Mouse (Mus musculus): ENCODE measurements around the gene Zcchc14. TPM values are rescaled to one million over a fixed set of nuclear protein-coding genes. Genes with fewer than 3 reads are reported as not detected.
A peak's percentile ranks its signal among the peaks of the same experiment; 100 is the strongest.
"Not testable (repeated sequence)": the region's sequence is repeated elsewhere in the genome, so short reads cannot be mapped to it uniquely, and the experiment has no call there.

The Zcchc14 gene
- polyA plus RNA-seq, 1 experiment, result 0.19 TPM

DNA sequence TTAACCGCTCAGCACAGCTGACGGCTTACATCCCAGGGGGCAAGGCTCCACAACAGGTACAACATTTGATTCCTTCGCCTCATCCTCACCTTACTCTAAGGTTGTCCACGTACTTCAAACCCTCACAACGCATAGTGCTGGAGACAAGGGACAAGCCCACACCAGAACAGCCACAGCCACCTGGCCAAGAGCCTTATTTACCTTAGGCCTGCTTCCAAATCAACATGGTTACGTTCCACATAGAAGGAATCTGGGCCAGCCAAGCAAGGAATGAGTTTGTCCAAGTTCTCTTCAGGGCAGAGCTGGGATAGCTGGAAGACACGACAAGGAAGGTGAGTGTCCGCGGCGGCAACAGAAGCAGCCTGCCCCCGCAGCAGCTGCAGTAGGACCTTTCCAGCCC is 42.8 kb downstream of the Zcchc14 start:
- Histone ChIP-seq H3K36me3 (replicated peaks; ENCODE audit: low read length) (no peaks in the 10 kb centered on the region), H3K27me3 (replicated peaks) (peaks cover 71% of the 10 kb centered on the region), H3K9me3 (no peaks in the 10 kb centered on the region), H3K4me3 (replicated peaks) (no peak overlapping the region), H3K4me1 (peaks cover 11% of the 10 kb centered on the region; the same call in 1 of the 2 replicates)
- TF ChIP-seq GATA1 (IDR thresholded peaks at IDR 0.05; ENCODE audit: borderline replicate concordance, low read length) (no peak), FLI1 (IDR thresholded peaks at IDR 0.05; ENCODE audit: low read length) (no peak)

DNA sequence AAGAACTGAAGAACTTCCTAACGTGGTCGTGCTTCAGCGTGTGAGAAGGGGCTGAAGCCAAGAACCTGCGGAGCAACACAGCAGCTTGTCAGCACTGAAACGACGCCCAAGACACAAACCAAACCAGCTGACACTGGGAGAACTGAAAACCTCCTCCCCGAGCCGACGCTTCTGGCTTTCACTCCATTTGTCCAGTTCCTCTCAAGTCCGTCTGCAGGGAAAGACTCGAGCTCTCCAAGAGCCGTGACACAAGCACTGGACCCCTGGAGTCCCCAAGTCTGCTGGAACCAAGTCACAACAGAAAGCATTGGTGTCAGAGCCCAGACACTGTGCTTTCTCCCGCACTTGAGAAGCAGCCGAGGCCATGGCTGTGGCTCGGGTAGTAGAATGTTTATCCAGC is 43.5 kb downstream of the Zcchc14 start:
- no peak for TF ChIP-seq FLI1 (IDR thresholded peaks at IDR 0.05; ENCODE audit: low read length)
- no peak for TF ChIP-seq GATA1 (IDR thresholded peaks at IDR 0.05; ENCODE audit: borderline replicate concordance, low read length)
- Histone ChIP-seq H3K27me3 (replicated peaks) (peaks cover 75% of the 10 kb centered on the region), H3K9me3 (no peaks in the 10 kb centered on the region), H3K36me3 (replicated peaks; ENCODE audit: low read length) (no peaks in the 10 kb centered on the region), H3K4me3 (replicated peaks) (no peak overlapping the region), H3K4me1 (peaks cover 11% of the 10 kb centered on the region; the same call in 1 of the 2 replicates)

DNA sequence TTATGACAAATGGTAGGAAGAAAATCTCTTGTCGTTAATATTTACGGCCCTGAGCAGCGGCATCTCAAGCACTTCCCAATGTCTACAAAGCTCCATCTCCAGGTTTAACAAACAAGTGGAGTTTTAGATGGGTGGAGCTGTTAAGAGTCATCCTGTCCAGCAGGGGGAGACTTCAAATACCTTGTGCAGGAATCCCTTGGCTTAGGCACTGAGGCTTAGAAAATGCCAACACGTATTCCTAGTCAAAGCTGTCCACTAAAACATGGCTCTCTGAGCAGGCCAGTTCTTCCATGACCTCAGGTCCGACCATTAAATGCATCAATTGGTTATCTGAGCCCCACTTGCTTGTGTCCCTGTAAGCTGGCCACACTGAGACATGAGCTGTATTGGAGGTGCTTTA is 45.0 kb downstream of the Zcchc14 start:
- TF ChIP-seq FLI1 (IDR thresholded peaks at IDR 0.05; ENCODE audit: low read length) (no peak), GATA1 (IDR thresholded peaks at IDR 0.05; ENCODE audit: borderline replicate concordance, low read length) (no peak)
- H3K36me3 ChIP-seq (replicated peaks; ENCODE audit: low read length), result no peaks in the 10 kb centered on the region
- peaks cover 5% of the 10 kb centered on the region for H3K4me1 ChIP-seq
- H3K9me3 ChIP-seq, result no peaks in the 10 kb centered on the region
- no peak overlapping the region for H3K4me3 ChIP-seq (replicated peaks)
- peaks cover 66% of the 10 kb centered on the region for H3K27me3 ChIP-seq (replicated peaks)

DNA sequence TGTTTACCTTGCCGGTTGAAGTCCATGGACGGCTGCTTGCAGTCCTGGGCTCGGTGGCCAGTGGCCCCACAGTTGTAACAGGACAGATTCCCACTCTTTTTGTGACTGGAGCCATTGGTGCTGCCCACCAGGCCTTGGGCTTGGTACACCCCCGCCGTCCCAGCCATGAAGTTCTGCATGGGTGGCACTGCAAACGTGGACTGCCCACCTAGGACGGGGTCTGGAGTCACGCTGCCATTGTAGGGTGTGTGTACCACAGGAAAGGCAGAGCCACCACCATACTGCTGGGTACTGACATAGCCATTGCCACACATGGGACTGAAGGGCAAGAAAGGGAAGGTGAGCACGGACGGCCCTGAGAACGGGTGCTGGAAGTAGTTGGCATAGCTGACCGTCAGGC is 48.9 kb downstream of the Zcchc14 start:
- Histone ChIP-seq H3K4me1 (peaks cover 19% of the 10 kb centered on the region), H3K27me3 (replicated peaks) (peaks cover 37% of the 10 kb centered on the region), H3K4me3 (replicated peaks) (peak overlapping the region; percentile 46), H3K9me3 (no peaks in the 10 kb centered on the region), H3K36me3 (replicated peaks; ENCODE audit: low read length) (peaks cover 13% of the 10 kb centered on the region)
- no peak for TF ChIP-seq GATA1 (IDR thresholded peaks at IDR 0.05; ENCODE audit: borderline replicate concordance, low read length)
- TF ChIP-seq FLI1 (IDR thresholded peaks at IDR 0.05; ENCODE audit: low read length), result no peak

DNA sequence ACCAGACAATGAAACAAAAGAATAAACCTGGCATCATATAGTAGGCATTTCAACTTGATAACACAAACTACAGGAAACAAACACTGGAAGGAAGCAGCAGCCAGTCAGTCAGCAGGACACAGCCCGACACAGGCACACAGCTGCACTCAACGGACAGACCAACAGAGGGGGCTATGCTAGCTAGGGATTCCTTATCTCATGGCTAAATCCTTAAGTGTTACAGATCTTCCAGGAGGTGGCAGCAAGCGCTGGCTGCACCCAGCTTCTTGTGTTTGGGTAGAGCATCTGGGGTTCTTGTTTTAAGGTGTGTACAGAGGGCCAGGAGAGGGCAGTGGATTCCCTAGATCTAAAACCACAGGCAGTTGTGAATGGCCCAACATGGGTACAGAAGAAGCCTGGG is 49.8 kb downstream of the Zcchc14 start:
- H3K27me3 ChIP-seq (replicated peaks), result peaks cover 30% of the 10 kb centered on the region
- peaks cover 19% of the 10 kb centered on the region for H3K36me3 ChIP-seq (replicated peaks; ENCODE audit: low read length)
- no peaks in the 10 kb centered on the region for H3K9me3 ChIP-seq
- no peak overlapping the region for H3K4me3 ChIP-seq (replicated peaks)
- peaks cover 19% of the 10 kb centered on the region for H3K4me1 ChIP-seq
- TF ChIP-seq GATA1 (IDR thresholded peaks at IDR 0.05; ENCODE audit: borderline replicate concordance, low read length), result no peak
- no peak for TF ChIP-seq FLI1 (IDR thresholded peaks at IDR 0.05; ENCODE audit: low read length)

DNA sequence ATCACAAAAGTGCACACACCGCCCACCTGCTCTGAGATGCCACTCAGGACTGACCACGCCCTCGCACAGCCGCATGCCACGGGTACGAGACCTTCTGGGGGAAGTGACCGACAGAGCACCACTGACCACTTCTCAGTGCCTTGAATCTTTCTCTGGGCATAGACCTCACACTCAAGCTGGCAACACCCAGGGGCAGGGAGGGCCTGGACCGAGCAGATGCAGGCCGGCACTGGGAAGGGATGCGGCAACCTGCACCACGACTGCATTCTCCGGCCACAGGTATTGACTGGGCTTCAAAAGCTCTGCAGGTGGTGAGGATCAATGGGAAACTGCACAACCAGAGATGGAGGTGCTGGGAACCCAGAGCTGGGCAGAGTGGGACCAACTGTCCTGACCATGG is 50.3 kb downstream of the Zcchc14 start:
- TF ChIP-seq FLI1 (IDR thresholded peaks at IDR 0.05; ENCODE audit: low read length) (no peak), GATA1 (IDR thresholded peaks at IDR 0.05; ENCODE audit: borderline replicate concordance, low read length) (no peak)
- H3K4me1 ChIP-seq, result peaks cover 19% of the 10 kb centered on the region
- H3K36me3 ChIP-seq (replicated peaks; ENCODE audit: low read length), result peaks cover 24% of the 10 kb centered on the region
- no peaks in the 10 kb centered on the region for H3K9me3 ChIP-seq
- H3K4me3 ChIP-seq (replicated peaks), result no peak overlapping the region
- peaks cover 27% of the 10 kb centered on the region for H3K27me3 ChIP-seq (replicated peaks)

DNA sequence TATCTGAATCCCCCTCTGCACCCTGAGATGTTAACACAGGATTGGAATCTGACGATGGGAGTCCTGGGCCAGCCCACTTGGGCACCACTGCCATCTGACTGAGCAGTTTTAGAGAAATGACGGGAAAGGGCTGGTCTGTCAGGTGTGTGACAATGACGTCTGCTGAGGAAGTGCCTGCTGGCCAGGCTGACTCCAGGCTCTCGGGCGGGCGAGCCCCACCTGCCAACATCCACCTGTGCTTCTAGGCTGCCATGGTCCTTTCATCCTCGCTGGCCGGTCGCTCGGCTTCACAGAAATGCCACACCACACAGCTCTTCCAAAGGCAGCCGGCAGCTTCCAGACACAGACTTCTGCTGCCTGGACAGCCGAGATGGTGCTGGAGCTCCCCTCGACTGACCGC is 52.9 kb downstream of the Zcchc14 start:
- H3K4me1 ChIP-seq, result peaks cover 16% of the 10 kb centered on the region
- H3K4me3 ChIP-seq (replicated peaks), result no peak overlapping the region
- no peaks in the 10 kb centered on the region for H3K9me3 ChIP-seq
- H3K27me3 ChIP-seq (replicated peaks), result peaks cover 17% of the 10 kb centered on the region
- TF ChIP-seq FLI1 (IDR thresholded peaks at IDR 0.05; ENCODE audit: low read length), result no peak
- TF ChIP-seq GATA1 (IDR thresholded peaks at IDR 0.05; ENCODE audit: borderline replicate concordance, low read length), result no peak
- peaks cover 46% of the 10 kb centered on the region for H3K36me3 ChIP-seq (replicated peaks; ENCODE audit: low read length)

DNA sequence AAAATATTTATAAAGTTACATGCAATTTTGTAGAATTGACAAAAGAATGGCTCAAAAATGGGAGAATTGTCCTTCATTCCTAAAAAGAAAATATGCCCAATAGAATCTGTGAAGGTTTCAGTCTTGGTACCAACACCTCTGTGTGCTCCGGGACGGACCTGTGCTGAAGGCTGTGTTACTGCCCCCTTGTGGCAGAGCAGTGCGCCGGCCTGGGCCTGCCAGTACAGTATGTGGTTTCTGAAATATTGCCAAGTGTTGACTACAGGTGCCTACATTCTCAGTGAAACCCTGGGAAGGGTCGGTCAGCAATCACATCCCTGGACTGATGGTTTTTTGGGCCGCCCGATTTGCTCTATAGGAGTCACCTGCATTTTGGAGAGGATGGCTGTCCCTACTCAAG is 53.8 kb downstream of the Zcchc14 start:
- TF ChIP-seq GATA1 (IDR thresholded peaks at IDR 0.05; ENCODE audit: borderline replicate concordance, low read length), result no peak
- TF ChIP-seq FLI1 (IDR thresholded peaks at IDR 0.05; ENCODE audit: low read length), result no peak
- Histone ChIP-seq H3K4me1 (peaks cover 24% of the 10 kb centered on the region), H3K4me3 (replicated peaks) (no peak overlapping the region), H3K9me3 (no peaks in the 10 kb centered on the region), H3K36me3 (replicated peaks; ENCODE audit: low read length) (peaks cover 55% of the 10 kb centered on the region), H3K27me3 (replicated peaks) (peaks cover 8% of the 10 kb centered on the region)

DNA sequence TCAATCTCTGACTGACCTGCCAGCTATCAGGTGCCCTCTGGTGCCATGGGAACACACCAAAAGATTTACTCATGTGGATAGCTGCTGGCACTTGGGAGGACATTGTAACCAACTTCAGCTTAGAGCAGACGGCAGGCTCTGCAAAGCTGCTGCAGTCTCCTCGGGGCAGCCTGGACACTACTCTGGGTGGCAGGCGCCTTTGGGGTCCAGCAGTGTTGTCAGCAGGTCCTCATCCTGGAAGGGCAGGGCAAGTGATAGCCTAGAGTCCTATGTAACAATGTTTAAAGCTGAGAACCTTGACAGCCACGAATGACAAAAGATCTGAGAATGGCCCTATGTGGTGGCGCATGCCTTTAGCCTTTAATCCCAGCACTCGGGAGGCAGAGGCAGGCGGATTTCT is 54.5 kb downstream of the Zcchc14 start:
- peaks cover 31% of the 10 kb centered on the region for H3K4me1 ChIP-seq
- peaks cover 62% of the 10 kb centered on the region for H3K36me3 ChIP-seq (replicated peaks; ENCODE audit: low read length)
- no peaks in the 10 kb centered on the region for H3K9me3 ChIP-seq
- TF ChIP-seq GATA1 (IDR thresholded peaks at IDR 0.05; ENCODE audit: borderline replicate concordance, low read length) (no peak), FLI1 (IDR thresholded peaks at IDR 0.05; ENCODE audit: low read length) (no peak)
- H3K4me3 ChIP-seq (replicated peaks), result no peak overlapping the region
- H3K27me3 ChIP-seq (replicated peaks), result peaks cover 6% of the 10 kb centered on the region

DNA sequence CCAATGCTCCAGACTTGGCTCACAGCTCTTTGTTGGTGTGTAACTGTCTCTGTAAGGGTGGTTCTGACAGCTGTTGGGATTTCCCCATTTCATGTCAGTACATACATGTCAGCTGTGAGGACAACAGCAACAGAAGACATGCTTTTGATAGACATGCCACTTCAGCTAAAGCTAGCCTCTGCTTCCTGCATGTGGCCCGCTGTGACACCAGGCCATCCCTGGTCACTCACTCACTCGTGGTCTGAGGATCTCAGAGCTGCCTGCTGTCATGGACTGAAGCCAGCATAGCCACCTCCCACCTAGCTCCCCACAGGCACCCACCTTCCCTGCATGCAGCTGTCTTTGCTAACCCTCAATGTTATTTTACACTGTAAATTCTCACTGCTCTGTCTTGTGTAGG is 55.2 kb downstream of the Zcchc14 start:
- not testable (repeated sequence) for H3K4me3 ChIP-seq (replicated peaks); H3K27me3 ChIP-seq (replicated peaks); H3K9me3 ChIP-seq
- H3K4me1 ChIP-seq, result peaks cover 33% of the 10 kb centered on the region
- H3K36me3 ChIP-seq (replicated peaks; ENCODE audit: low read length), result peaks cover 69% of the 10 kb centered on the region

DNA sequence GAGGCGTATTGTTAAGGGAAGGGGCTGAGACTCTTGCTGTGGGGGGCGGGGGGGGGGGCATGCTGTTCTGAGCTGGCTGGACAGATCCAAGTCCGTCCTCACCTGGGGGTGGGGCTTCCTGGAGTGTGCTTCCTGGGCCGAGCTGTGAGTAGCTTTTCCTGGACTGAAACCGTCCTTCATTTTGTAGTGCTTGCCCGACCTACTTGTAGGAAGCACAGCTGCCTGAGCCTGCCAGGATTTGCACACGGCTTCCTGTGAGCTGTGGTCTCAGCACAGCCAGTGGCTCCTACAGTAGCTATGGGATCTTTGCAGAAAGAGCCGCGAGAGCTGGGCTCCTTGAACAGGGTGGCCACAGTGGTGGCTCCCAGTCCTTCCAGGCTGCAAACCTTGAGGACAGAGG is 58.7 kb downstream of the Zcchc14 start:
- no peak for TF ChIP-seq GATA1 (IDR thresholded peaks at IDR 0.05; ENCODE audit: borderline replicate concordance, low read length)
- no peak for TF ChIP-seq FLI1 (IDR thresholded peaks at IDR 0.05; ENCODE audit: low read length)
- Histone ChIP-seq H3K36me3 (replicated peaks; ENCODE audit: low read length) (peaks cover 68% of the 10 kb centered on the region), H3K9me3 (no peaks in the 10 kb centered on the region), H3K4me1 (peaks cover 47% of the 10 kb centered on the region), H3K27me3 (replicated peaks) (no peaks in the 10 kb centered on the region), H3K4me3 (replicated peaks) (no peak overlapping the region)

Measured in megakaryocyte, embryonic 14.5 days (primary cell).